29 mouse cellular contexts compared by ENCODE assay signal in genomic region chr8:26944846-26945245, GRCm38 (mm10).
"Had no signal": no experiment of that assay in that cellular context is flagged by ENCODE, and none has a peak within 500 bp of the region (broad histone marks: within the 10 kb centered on the region; RNA-seq: fewer than 3 reads in every experiment).

No protein-coding gene starts in this region.

- H3K27me3 ChIP-seq: heart, embryonic 12.5 days; heart, embryonic 13.5 days; heart, embryonic 15.5 days; hindbrain, embryonic 15.5 days; intestine, embryonic 15.5 days; kidney, embryonic 15.5 days had no signal

- H3K4me1 ChIP-seq: heart, embryonic 12.5 days; heart, embryonic 13.5 days; heart, embryonic 15.5 days; hindbrain, embryonic 10.5 days; hindbrain, embryonic 12.5 days; hindbrain, embryonic 13.5 days; hindbrain, embryonic 15.5 days; intestine, embryonic 15.5 days; kidney, embryonic 15.5 days had no signal

- H3K27ac ChIP-seq: heart, embryonic 13.5 days; heart, embryonic 15.5 days; hindbrain, embryonic 10.5 days; hindbrain, embryonic 12.5 days; hindbrain, embryonic 13.5 days; hindbrain, embryonic 14.5 days; hindbrain, embryonic 15.5 days; hindbrain, postnatal 0 days; intestine, embryonic 15.5 days; kidney, embryonic 15.5 days; kidney, postnatal 0 days; layer of hippocampus, adult 2 months; left cerebral cortex, adult 2 months had no signal

- H3K36me3 ChIP-seq: heart, embryonic 12.5 days; heart, embryonic 13.5 days; heart, embryonic 15.5 days; hindbrain, embryonic 10.5 days; hindbrain, embryonic 12.5 days; hindbrain, embryonic 13.5 days; hindbrain, embryonic 15.5 days; intestine, embryonic 15.5 days; kidney, embryonic 15.5 days had no signal

- H3K9me3 ChIP-seq: heart, embryonic 12.5 days; heart, embryonic 13.5 days; heart, embryonic 15.5 days; hindbrain, embryonic 10.5 days; hindbrain, embryonic 12.5 days; hindbrain, embryonic 13.5 days; hindbrain, embryonic 15.5 days; intestine, embryonic 15.5 days; kidney, embryonic 15.5 days had no signal

- H3K4me3 ChIP-seq: heart, embryonic 12.5 days; heart, embryonic 13.5 days; heart, embryonic 15.5 days; hindbrain, embryonic 10.5 days; hindbrain, embryonic 12.5 days; hindbrain, embryonic 13.5 days; hindbrain, embryonic 15.5 days; intestine, embryonic 15.5 days; kidney, embryonic 15.5 days; layer of hippocampus, adult 2 months; left cerebral cortex, adult 2 months had no signal

- DNase-seq: heart, postnatal 14 days; heart, postnatal 36 days; heart, postnatal 4 days; kidney, adult 11 months; kidney, adult 18-20 months; kidney, adult 2 months; kidney, adult 8-10 months; kidney, adult 9 months; kidney, postnatal 10 days; kidney, postnatal 14 days; kidney, postnatal 25 days; kidney, postnatal 36 days; kidney, postnatal 4 days; layer of hippocampus, adult 9-11 months; layer of hippocampus, postnatal 36 days had no signal
